ENCODE assay signal across 23 mouse cellular contexts in genomic region chr13:35669910-35670469, GRCm38 (mm10). TPM values are rescaled to one million over a fixed set of nuclear protein-coding genes. Genes with fewer than 3 reads are reported as not detected.
A peak's percentile ranks its signal among the peaks of the same experiment; 100 is the strongest.
DNase-seq lines count a peak whose midpoint lies in the region; ATAC-seq and TF ChIP-seq lines count a peak whose summit lies in the region.
"Had no signal": no experiment of that assay in that cellular context is flagged by ENCODE, and none has a peak within 500 bp of the region (broad histone marks: within the 10 kb centered on the region; RNA-seq: fewer than 3 reads in every experiment).

No protein-coding gene starts in this region.

- peak; percentile 20 for DNase-seq in heart, embryonic 10.5 days (ENCODE audit: low spot score)
- DNase-seq in heart, postnatal 4 days, result no peak
- peak; percentile 4 for DNase-seq in A20 (ENCODE audit: low read depth, low spot score)
- no peak for DNase-seq in thymus, postnatal 10 days (ENCODE audit: low spot score in 2 of 2)
- no peak for DNase-seq in layer of hippocampus, adult 11-12 months (ENCODE audit: low spot score)
- DNase-seq: adrenal gland, adult 2 months; cerebellum, adult 18-20 months; cerebellum, postnatal 36 days; gastrocnemius, postnatal 14 days; heart, adult 18-20 months; heart, postnatal 14 days; kidney, adult 9 months; kidney, postnatal 14 days; layer of hippocampus, postnatal 36 days; thymus, postnatal 14 days had no signal

- no peaks in the 10 kb centered on the region for H3K27me3 ChIP-seq in heart, embryonic 10.5 days (ENCODE audit: insufficient read depth, poor library complexity, severe bottlenecking)
- no peaks in the 10 kb centered on the region for H3K27me3 ChIP-seq in intestine, embryonic 15.5 days (replicated peaks)
- H3K27me3 ChIP-seq in small intestine, adult 2 months (ENCODE audit: control insufficient read depth, insufficient read depth, low read length), result no peaks in the 10 kb centered on the region
- H3K27me3 ChIP-seq: embryonic facial prominence, embryonic 15.5 days; forebrain, embryonic 15.5 days; heart, embryonic 13.5 days; hindbrain, embryonic 12.5 days; neural tube, embryonic 15.5 days had no signal

- no peaks in the 10 kb centered on the region for H3K4me1 ChIP-seq in heart, embryonic 10.5 days
- H3K4me1 ChIP-seq in intestine, embryonic 15.5 days (replicated peaks), result no peaks in the 10 kb centered on the region
- H3K4me1 ChIP-seq in small intestine, adult 2 months (ENCODE audit: control insufficient read depth, insufficient read depth, insufficient read length, low read length), result peaks cover 11% of the 10 kb centered on the region; the same call in 1 of the 2 replicates
- H3K4me1 ChIP-seq: embryonic facial prominence, embryonic 15.5 days; forebrain, embryonic 15.5 days; heart, embryonic 13.5 days; neural tube, embryonic 15.5 days had no signal

- ATAC-seq in intestine, embryonic 15.5 days, result peak; percentile 63
- ATAC-seq: forebrain, embryonic 15.5 days had no signal

- H3K9me3 ChIP-seq in heart, embryonic 10.5 days, result no peaks in the 10 kb centered on the region
- no peaks in the 10 kb centered on the region for H3K9me3 ChIP-seq in intestine, embryonic 15.5 days
- H3K9me3 ChIP-seq: embryonic facial prominence, embryonic 15.5 days; forebrain, embryonic 15.5 days; heart, embryonic 13.5 days; hindbrain, embryonic 12.5 days; midbrain, embryonic 10.5 days; neural tube, embryonic 15.5 days had no signal

- TF ChIP-seq CTCF in small intestine, adult 2 months (IDR thresholded peaks at IDR 0.05; ENCODE audit: extremely low read depth, insufficient read length, insufficient replicate concordance, low read depth, low read length), result no peak

- no peak overlapping the region for H3K9ac ChIP-seq in intestine, embryonic 15.5 days
- H3K9ac ChIP-seq: embryonic facial prominence, embryonic 15.5 days; forebrain, embryonic 15.5 days; heart, embryonic 13.5 days; hindbrain, embryonic 12.5 days; neural tube, embryonic 15.5 days had no signal

- H3K36me3 ChIP-seq in heart, embryonic 10.5 days, result no peaks in the 10 kb centered on the region
- H3K36me3 ChIP-seq in intestine, embryonic 15.5 days, result no peaks in the 10 kb centered on the region
- H3K36me3 ChIP-seq in small intestine, adult 2 months (ENCODE audit: control insufficient read depth, insufficient read depth, low read length), result no peaks in the 10 kb centered on the region
- H3K36me3 ChIP-seq: embryonic facial prominence, embryonic 15.5 days; forebrain, embryonic 15.5 days; heart, embryonic 13.5 days; hindbrain, embryonic 12.5 days; midbrain, embryonic 10.5 days; neural tube, embryonic 15.5 days had no signal

- no peak for TF ChIP-seq POLR2A in small intestine, adult 2 months (IDR thresholded peaks at IDR 0.05; ENCODE audit: low read depth, low read length)

- H3K4me3 ChIP-seq in heart, embryonic 10.5 days, result no peak overlapping the region
- no peak overlapping the region for H3K4me3 ChIP-seq in intestine, embryonic 15.5 days (replicated peaks)
- H3K4me3 ChIP-seq in small intestine, adult 2 months (ENCODE audit: low read depth, low read length), result no peak overlapping the region
- H3K4me3 ChIP-seq: embryonic facial prominence, embryonic 15.5 days; forebrain, embryonic 15.5 days; heart, embryonic 13.5 days; hindbrain, embryonic 12.5 days; midbrain, embryonic 10.5 days; neural tube, embryonic 15.5 days had no signal

- no peak overlapping the region for H3K4me2 ChIP-seq in intestine, embryonic 15.5 days (replicated peaks)
- H3K4me2 ChIP-seq: embryonic facial prominence, embryonic 15.5 days; forebrain, embryonic 15.5 days; heart, embryonic 13.5 days; hindbrain, embryonic 12.5 days; neural tube, embryonic 15.5 days had no signal

- no peak overlapping the region for H3K27ac ChIP-seq in heart, embryonic 10.5 days
- H3K27ac ChIP-seq in intestine, embryonic 15.5 days, result no peak overlapping the region
- H3K27ac ChIP-seq in small intestine, adult 2 months (ENCODE audit: insufficient read depth, low read depth, low read length), result peak overlapping the region; percentile 20
- H3K27ac ChIP-seq: embryonic facial prominence, embryonic 15.5 days; forebrain, embryonic 15.5 days; heart, embryonic 13.5 days; hindbrain, embryonic 12.5 days; midbrain, embryonic 10.5 days; neural tube, embryonic 15.5 days had no signal

- 75% methylated on average over 4 of the region's 4 CpGs for WGBS in heart, embryonic 10.5 days
- WGBS in intestine, embryonic 15.5 days, result 56% methylated on average over 4 of the region's 4 CpGs
- 13% methylated on average over 4 of the region's 4 CpGs for WGBS in small intestine, adult 2 months

RNA-seq across cellular contexts. Expression of gene Cdyl, which starts 10.4 kb away (rescaled TPM):
- 14.6 and 15.7 TPM in 2 replicates for polyA plus RNA-seq in heart, embryonic 10.5 days (2016; fragmentation: Nextera tagmentation; extraction: Ambion mirVana)
- total RNA-seq in heart, postnatal 4 days (2021), result 10 to 100 TPM; 19.5 to 20.3 TPM
- polyA plus RNA-seq in intestine, embryonic 15.5 days (2015; fragmentation: Nextera tagmentation; extraction: Ambion mirVana), result 8.9 and 10.3 TPM in 2 replicates
- 1.0 and 3.8 TPM in 2 replicates for polyA plus RNA-seq in small intestine, adult 2 months (2012; rRNA removed)

Comparison
In these comparisons a context has a peak if more than half of its experiments do, and no peak if none do; other contexts are left out.
1. DNase-seq: peak in heart, embryonic 10.5 days (single experiment) and A20 (single experiment); none in heart, postnatal 4 days (single experiment), thymus, postnatal 10 days (0 of 2) and layer of hippocampus, adult 11-12 months (single experiment).